Mouse (Mus musculus): ENCODE measurements at regions not wholly inside any gene's neighbourhood (a gene's known extent, or its start where the extent isn't known, plus 50 kb on each side); places are given as distances from the start of the nearest gene placed in this dataset.

DNA sequence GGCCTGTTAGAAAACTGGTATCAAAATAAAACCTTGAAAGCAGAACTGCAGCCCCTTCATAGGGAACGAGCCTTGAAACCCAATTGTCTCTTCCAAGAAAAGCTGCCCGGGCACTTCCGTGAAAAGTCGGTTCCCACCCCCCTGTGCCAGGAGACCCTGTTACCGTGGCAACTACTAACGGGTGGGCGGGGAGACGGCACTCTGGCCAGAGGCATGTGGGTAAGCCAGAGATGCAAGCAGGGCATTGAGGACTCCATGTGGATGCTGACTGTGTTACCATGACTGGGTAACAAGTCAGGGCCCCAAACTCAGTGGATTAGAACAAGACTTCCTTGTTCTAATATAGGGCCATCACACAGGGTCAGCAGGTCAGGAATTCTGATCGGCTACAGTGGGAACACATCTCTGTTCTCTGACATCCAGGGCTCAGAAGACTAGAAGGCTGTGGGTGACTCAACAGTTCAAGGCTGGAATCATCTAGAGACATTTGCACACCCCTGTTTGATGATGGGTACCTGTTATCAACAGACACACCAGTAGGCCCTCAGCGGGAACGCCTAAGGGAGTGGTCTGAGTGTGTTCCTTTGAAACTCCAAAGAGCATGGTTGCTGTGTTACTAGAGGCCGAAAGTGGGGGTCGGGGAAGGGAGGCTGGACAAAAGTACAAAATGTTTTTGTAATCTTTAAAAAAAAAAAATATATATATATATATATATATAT lies 236.9 kb upstream of the Sdk2 start:
- dilution Hi-C loops (cut with MboI; ENCODE audit: extremely low pct_ligation_motif_present, extremely low pct_unique_long_range_greater_than_20kb, low sequenced_read_pairs), result no loop called here
- Histone ChIP-seq H3K27me3 (replicated peaks) (peaks cover 83% of the 10 kb centered on the region), H3K27ac (ENCODE audit: insufficient read depth, low read depth) (no peak overlapping the region), H3K4me2 (ENCODE audit: insufficient read depth, low read depth, poor library complexity, severe bottlenecking) (no peak overlapping the region), H3K4me3 (replicated peaks in 1 of 3; ENCODE audit: low read depth in 2 of 3, low read length in 2 of 3, poor library complexity in 1 of 3) (no peak overlapping the region), H3K4me1 (ENCODE audit: control insufficient read depth in 1 of 2, insufficient read depth in 2 of 2) (peaks cover 0 to 9% of the 10 kb centered on the region in 2 experiments; a peak in 2 of 4 replicates), H3K9ac (ENCODE audit: insufficient read depth, low read depth) (no peak overlapping the region), H3K79me2 (replicated peaks; ENCODE audit: control insufficient read depth, extremely low read depth, insufficient read depth, poor library complexity, severe bottlenecking) (no peaks in the 10 kb centered on the region), H3K9me3 (replicated peaks; ENCODE audit: low read length) (no peaks in the 10 kb centered on the region), H3K36me3 (replicated peaks in 1 of 2; ENCODE audit: control insufficient read depth in 1 of 2, insufficient read depth in 1 of 2, low read length in 1 of 2) (no peaks in the 10 kb centered on the region)
- TF ChIP-seq BHLHE40 (IDR thresholded peaks at IDR 0.05; ENCODE audit: low read depth, low read length), result no peak
- no peak for TF ChIP-seq TCF12 (IDR thresholded peaks at IDR 0.05; ENCODE audit: low read depth, low read length)
- no peak for TF ChIP-seq POLR2AphosphoS2 (IDR thresholded peaks at IDR 0.05; ENCODE audit: low read depth, low read length)
- TF ChIP-seq IRF4 (IDR thresholded peaks at IDR 0.05; ENCODE audit: low read depth, low read length), result no peak
- no peak for DNase-seq (ENCODE audit: extremely low read depth)
- in situ Hi-C loops (cut with MboI; ENCODE audit: low pct_ligation_motif_present, low pct_unique_long_range_greater_than_20kb, low sequenced_read_pairs), result no loop called here

DNA sequence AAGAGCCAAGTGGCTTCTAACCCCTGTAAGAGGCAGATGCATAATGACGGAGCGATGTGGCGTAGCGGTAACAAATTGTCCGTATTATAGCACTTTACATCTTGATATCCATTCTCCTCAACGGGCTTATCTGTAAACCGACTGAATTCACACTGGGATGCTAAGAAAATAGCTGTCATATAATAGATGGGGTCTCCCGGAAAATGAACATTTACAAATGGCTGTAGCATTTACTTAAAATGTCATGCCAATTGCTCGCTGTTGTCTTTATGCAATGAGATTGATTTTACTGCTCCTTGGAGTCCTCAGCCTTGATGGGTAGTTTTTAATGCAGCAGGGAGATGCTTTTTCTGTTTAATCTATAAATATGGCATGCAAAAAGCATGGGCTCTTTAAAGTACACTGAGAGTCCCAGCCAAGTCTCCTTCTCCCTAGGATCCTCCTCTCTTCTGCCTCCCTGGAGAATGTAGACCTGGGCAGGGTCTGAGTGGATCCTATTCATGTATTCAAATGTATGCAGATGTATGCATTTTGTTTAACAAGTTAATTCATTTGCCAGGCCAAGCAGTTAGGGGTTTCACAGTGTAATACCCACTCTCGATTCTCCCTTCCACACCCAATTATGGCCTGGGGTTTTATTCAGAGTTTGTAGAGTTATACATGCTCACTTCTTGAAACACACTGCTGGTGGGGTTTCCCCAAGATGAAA lies 233.9 kb upstream of the Sdk2 start:
- dilution Hi-C loops (cut with MboI; ENCODE audit: extremely low pct_ligation_motif_present, extremely low pct_unique_long_range_greater_than_20kb, low sequenced_read_pairs), result no loop called here
- in situ Hi-C loops (cut with MboI; ENCODE audit: low pct_ligation_motif_present, low pct_unique_long_range_greater_than_20kb, low sequenced_read_pairs), result no loop called here

DNA sequence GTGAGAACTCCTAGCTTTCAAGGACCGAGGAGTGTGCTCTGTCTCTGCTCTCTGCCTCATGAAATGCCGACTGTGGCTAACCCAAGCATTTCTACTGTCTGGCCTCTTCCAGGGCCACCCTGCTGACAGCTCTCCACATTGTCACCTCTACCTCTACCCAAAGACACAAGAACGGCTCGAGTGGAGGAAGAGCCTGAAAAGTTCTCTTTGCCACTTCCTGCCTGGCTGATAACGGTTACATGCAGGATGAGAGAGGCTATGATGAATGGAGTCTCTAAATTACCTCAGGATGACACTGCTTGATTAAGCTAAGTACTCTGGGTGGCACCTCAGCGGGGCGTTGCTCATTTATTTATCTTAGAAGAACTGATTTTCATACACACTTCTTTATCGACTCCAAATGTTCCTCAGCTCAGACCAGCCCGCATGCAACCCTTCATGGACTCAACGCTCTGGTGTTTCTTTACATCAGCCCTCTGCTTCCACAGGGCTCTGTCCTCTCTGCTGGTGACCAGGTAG lies 230.0 kb upstream of the Sdk2 start:
- TF ChIP-seq ZNF384 (IDR thresholded peaks at IDR 0.05; ENCODE audit: low read depth, low read length) (no peak), POLR2AphosphoS2 (IDR thresholded peaks at IDR 0.05; ENCODE audit: low read depth, low read length) (no peak), ELF1 (IDR thresholded peaks at IDR 0.05; ENCODE audit: low read depth, low read length) (no peak), RCOR1 (conservative IDR thresholded peaks at IDR 0.05; ENCODE audit: low read depth, low read length) (no peak), PAX5 (IDR thresholded peaks at IDR 0.05; ENCODE audit: low read length) (no peak), USF1 (IDR thresholded peaks at IDR 0.05; ENCODE audit: low read depth, low read length) (no peak), RAD21 (IDR thresholded peaks at IDR 0.05; ENCODE audit: low read depth, low read length) (no peak), UBTF (IDR thresholded peaks at IDR 0.05; ENCODE audit: low read depth, low read length) (no peak), BHLHE40 (IDR thresholded peaks at IDR 0.05; ENCODE audit: low read depth, low read length) (no peak), JUND (conservative IDR thresholded peaks at IDR 0.05; ENCODE audit: low read depth, low read length) (no peak), IRF4 (IDR thresholded peaks at IDR 0.05; ENCODE audit: low read depth, low read length) (no peak), CTCF (conservative IDR thresholded peaks at IDR 0.05 in 1 of 2, IDR thresholded peaks at IDR 0.05 in 1 of 2; ENCODE audit: low read depth in 2 of 2, low read length in 2 of 2) (no peak), SIN3A (IDR thresholded peaks at IDR 0.05; ENCODE audit: low read length) (no peak), ETS1 (conservative IDR thresholded peaks at IDR 0.05; ENCODE audit: low read depth, low read length) (no peak), NELFE (IDR thresholded peaks at IDR 0.05; ENCODE audit: low read depth, low read length) (no peak), SMC3 (IDR thresholded peaks at IDR 0.05; ENCODE audit: low read depth, low read length) (no peak)
- Histone ChIP-seq H3K9me3 (replicated peaks; ENCODE audit: low read length) (peaks cover 2% of the 10 kb centered on the region), H3K36me3 (replicated peaks in 1 of 2; ENCODE audit: control insufficient read depth in 1 of 2, insufficient read depth in 1 of 2, low read length in 1 of 2) (no peaks in the 10 kb centered on the region), H3K4me3 (replicated peaks in 1 of 3; ENCODE audit: low read depth in 2 of 3, low read length in 2 of 3, poor library complexity in 1 of 3) (no peak overlapping the region), H3K79me2 (replicated peaks; ENCODE audit: control insufficient read depth, extremely low read depth, insufficient read depth, poor library complexity, severe bottlenecking) (no peaks in the 10 kb centered on the region), H3K27me3 (replicated peaks) (peaks cover 89% of the 10 kb centered on the region), H3K27ac (ENCODE audit: insufficient read depth, low read depth) (no peak overlapping the region), H3K4me2 (ENCODE audit: insufficient read depth, low read depth, poor library complexity, severe bottlenecking) (no peak overlapping the region), H3K9ac (ENCODE audit: insufficient read depth, low read depth) (no peak overlapping the region), H3K4me1 (ENCODE audit: control insufficient read depth in 1 of 2, insufficient read depth in 2 of 2) (peaks cover 0 to 9% of the 10 kb centered on the region in 2 experiments; a peak in 2 of 4 replicates)
- dilution Hi-C loops (cut with MboI; ENCODE audit: extremely low pct_ligation_motif_present, extremely low pct_unique_long_range_greater_than_20kb, low sequenced_read_pairs) (no loop called here), in situ Hi-C loops (cut with MboI; ENCODE audit: low pct_ligation_motif_present, low pct_unique_long_range_greater_than_20kb, low sequenced_read_pairs) (loop anchor here (25.0 kb wide), 1 partner anchor 435 kb away; no protein-coding TSS in a partner anchor)
- no peak for DNase-seq (ENCODE audit: extremely low read depth)

More for the DNA sequence above, 233.9 kb upstream of the Sdk2 start:
- no peak overlapping the region for H3K9ac ChIP-seq (ENCODE audit: insufficient read depth, low read depth)
- H3K9me3 ChIP-seq (replicated peaks; ENCODE audit: low read length), result peaks cover 2% of the 10 kb centered on the region
- peak; percentile 21 for DNase-seq (ENCODE audit: extremely low read depth)
- H3K4me1 ChIP-seq (ENCODE audit: control insufficient read depth in 1 of 2, insufficient read depth in 2 of 2), result peaks cover 0 to 9% of the 10 kb centered on the region in 2 experiments; a peak in 2 of 4 replicates
- no peak overlapping the region for H3K27ac ChIP-seq (ENCODE audit: insufficient read depth, low read depth)
- H3K27me3 ChIP-seq (replicated peaks), result peaks cover 80% of the 10 kb centered on the region
- no peaks in the 10 kb centered on the region for H3K36me3 ChIP-seq (replicated peaks in 1 of 2; ENCODE audit: control insufficient read depth in 1 of 2, insufficient read depth in 1 of 2, low read length in 1 of 2)
- H3K4me2 ChIP-seq (ENCODE audit: insufficient read depth, low read depth, poor library complexity, severe bottlenecking), result no peak overlapping the region
- TF ChIP-seq SMC3 (IDR thresholded peaks at IDR 0.05; ENCODE audit: low read depth, low read length) (no peak), ELF1 (IDR thresholded peaks at IDR 0.05; ENCODE audit: low read depth, low read length) (no peak), KAT2A (IDR thresholded peaks at IDR 0.05; ENCODE audit: insufficient replicate concordance, low read length) (no peak), UBTF (IDR thresholded peaks at IDR 0.05; ENCODE audit: low read depth, low read length) (no peak), TCF12 (IDR thresholded peaks at IDR 0.05; ENCODE audit: low read depth, low read length) (no peak), USF1 (IDR thresholded peaks at IDR 0.05; ENCODE audit: low read depth, low read length) (no peak)
- no peak overlapping the region for H3K4me3 ChIP-seq (replicated peaks in 1 of 3; ENCODE audit: low read depth in 2 of 3, low read length in 2 of 3, poor library complexity in 1 of 3)
- H3K79me2 ChIP-seq (replicated peaks; ENCODE audit: control insufficient read depth, extremely low read depth, insufficient read depth, poor library complexity, severe bottlenecking), result no peaks in the 10 kb centered on the region

All from CH12.LX (cell line).